Mouse (Mus musculus): ENCODE measurements around the gene Usp29.

- TF ChIP-seq CTCF (IDR thresholded peaks at IDR 0.05; ENCODE audit: control insufficient read depth, insufficient read depth, insufficient read length) (no peak), MYOG (IDR thresholded peaks at IDR 0.05; ENCODE audit: control insufficient read depth, extremely low read depth, insufficient read length) (no peak), MAX (IDR thresholded peaks at IDR 0.05) (no peak)
Observed at GRCm38 (mm10) chr7:6801642-6802041, 71.3 kb downstream of the Usp29 start.
